Mouse (Mus musculus): ENCODE measurements around the gene Tmcc3. TPM values are rescaled to one million over a fixed set of nuclear protein-coding genes. Genes with fewer than 3 reads are reported as not detected.
"Not testable (repeated sequence)": the region's sequence is repeated elsewhere in the genome, so short reads cannot be mapped to it uniquely, and the experiment has no call there.

The Tmcc3 gene
- total RNA-seq, 2 experiments from 2014 or later, result 42.6 to 46.9 TPM

- no peak for DNase-seq (ENCODE audit: extremely low spot score in 1 of 2, low spot score in 1 of 2)
These were observed 221.5 kb downstream of the Tmcc3 start for GRCm38 (mm10) chr10:94533081-94533724.

- not testable (repeated sequence) for DNase-seq (ENCODE audit: extremely low spot score in 1 of 2, low spot score in 1 of 2)
These were observed 226.9 kb downstream of the Tmcc3 start for GRCm38 (mm10) chr10:94538623-94539022.

- no peak for DNase-seq (ENCODE audit: extremely low spot score in 1 of 2, low spot score in 1 of 2)
These were observed 228.5 kb downstream of the Tmcc3 start for GRCm38 (mm10) chr10:94540241-94540640.

- DNase-seq (ENCODE audit: extremely low spot score in 1 of 2, low spot score in 1 of 2), result no peak
These were observed 232.2 kb downstream of the Tmcc3 start for GRCm38 (mm10) chr10:94543956-94544355.

- DNase-seq (ENCODE audit: extremely low spot score in 1 of 2, low spot score in 1 of 2), result no peak
These were observed 233.1 kb downstream of the Tmcc3 start for GRCm38 (mm10) chr10:94544803-94545202.

GRCm38 (mm10) chr10:94545259-94546019 lies 233.7 kb downstream of the Tmcc3 start:
- DNase-seq (ENCODE audit: extremely low spot score in 1 of 2, low spot score in 1 of 2), result no peak

GRCm38 (mm10) chr10:94546617-94547016 lies 234.9 kb downstream of the Tmcc3 start:
- no peak for DNase-seq (ENCODE audit: extremely low spot score in 1 of 2, low spot score in 1 of 2)

GRCm38 (mm10) chr10:94549511-94550232 lies 237.9 kb downstream of the Tmcc3 start:
- DNase-seq (ENCODE audit: extremely low spot score in 1 of 2, low spot score in 1 of 2), result no peak

GRCm38 (mm10) chr10:94550649-94551048 lies 238.9 kb downstream of the Tmcc3 start:
- no peak for DNase-seq (ENCODE audit: extremely low spot score in 1 of 2, low spot score in 1 of 2)

- DNase-seq (ENCODE audit: extremely low spot score in 1 of 2, low spot score in 1 of 2), result no peak
These were observed 239.3 kb downstream of the Tmcc3 start for GRCm38 (mm10) chr10:94551065-94551464.

GRCm38 (mm10) chr10:94551511-94551910 lies 239.8 kb downstream of the Tmcc3 start:
- DNase-seq (ENCODE audit: extremely low spot score in 1 of 2, low spot score in 1 of 2), result no peak

- DNase-seq (ENCODE audit: extremely low spot score in 1 of 2, low spot score in 1 of 2), result no peak
These were observed 240.3 kb downstream of the Tmcc3 start for GRCm38 (mm10) chr10:94551924-94552523.

GRCm38 (mm10) chr10:94555394-94555793 lies 243.6 kb downstream of the Tmcc3 start:
- DNase-seq (ENCODE audit: extremely low spot score in 1 of 2, low spot score in 1 of 2), result no peak

GRCm38 (mm10) chr10:94557428-94558149 lies 245.8 kb downstream of the Tmcc3 start:
- DNase-seq (ENCODE audit: extremely low spot score in 1 of 2, low spot score in 1 of 2), result no peak

- no peak for DNase-seq (ENCODE audit: extremely low spot score in 1 of 2, low spot score in 1 of 2)
These were observed 247.1 kb downstream of the Tmcc3 start for GRCm38 (mm10) chr10:94558826-94559225.

GRCm38 (mm10) chr10:94561351-94561750 lies 249.6 kb downstream of the Tmcc3 start:
- DNase-seq (ENCODE audit: extremely low spot score in 1 of 2, low spot score in 1 of 2), result no peak

- DNase-seq (ENCODE audit: extremely low spot score in 1 of 2, low spot score in 1 of 2), result peak in 1 of 2 experiments; percentile 44
These were observed 250.4 kb downstream of the Tmcc3 start for GRCm38 (mm10) chr10:94562188-94562587.

- DNase-seq (ENCODE audit: extremely low spot score in 1 of 2, low spot score in 1 of 2), result no peak
These were observed 251.2 kb downstream of the Tmcc3 start for GRCm38 (mm10) chr10:94562991-94563390.

GRCm38 (mm10) chr10:94565410-94566221 lies 253.9 kb downstream of the Tmcc3 start:
- no peak for DNase-seq (ENCODE audit: extremely low spot score in 1 of 2, low spot score in 1 of 2)
